Mouse (Mus musculus) spleen, adult 2 months (tissue): ENCODE data around the gene Dhdds. TPM values are rescaled to one million over a fixed set of nuclear protein-coding genes. Genes with fewer than 3 reads are reported as not detected.

Experiments
- DNase-seq, 2 experiments: peaks; one replicate each; pipeline versions ENCODE4 v3.0.0 to v3.0.0-alpha.2; 2012 to 2021; ENCODE audit warnings: low spot score in 2 of 2, low read depth in 1 of 2
- H3K27ac ChIP-seq: fragments of 200-500 bp; 2 replicates; pipeline ENCODE4 v1.5.1; 2012; ENCODE audit warnings: low read length, inconsistent platforms; ENCODE audit not compliant: insufficient read depth
- H3K27me3 ChIP-seq: fragments of 200-500 bp; 2 replicates; pipeline ENCODE4 v1.6.1; 2012; ENCODE audit warnings: mild to moderate bottlenecking, moderate library complexity, low read length, inconsistent platforms; ENCODE audit not compliant: control insufficient read depth, insufficient read depth
- H3K36me3 ChIP-seq: fragments of 200-500 bp; 2 replicates; pipeline ENCODE4 v1.6.1; 2012; ENCODE audit warnings: mild to moderate bottlenecking, low read length, inconsistent platforms; ENCODE audit not compliant: control insufficient read depth, insufficient read depth
- H3K4me1 ChIP-seq: fragments of 200-500 bp; 2 replicates; pipeline ENCODE4 v1.6.1; 2011; ENCODE audit warnings: inconsistent platforms; ENCODE audit not compliant: control insufficient read depth, insufficient read depth, insufficient read length
- H3K4me3 ChIP-seq: fragments of 200-500 bp; 2 replicates; pipeline ENCODE4 v1.5.1; 2011; ENCODE audit warnings: mild to moderate bottlenecking, inconsistent platforms; ENCODE audit not compliant: insufficient read depth, insufficient read length; ENCODE audit errors: extremely low read depth
- CTCF ChIP-seq: fragments of 200-500 bp; IDR thresholded peaks from 2 replicates; pipeline ENCODE4 v1.5.1; 2011; ENCODE audit warnings: mild to moderate bottlenecking, inconsistent platforms; ENCODE audit not compliant: insufficient read depth, insufficient read length, insufficient replicate concordance; ENCODE audit errors: extremely low read depth
- POLR2A ChIP-seq: fragments of 200-500 bp; IDR thresholded peaks from 2 replicates; pipeline ENCODE4 v1.6.1; 2011; ENCODE audit warnings: low read depth, low read length, inconsistent platforms
- WGBS: fragments of 180-500 bp; shearing (Covaris S2); methylation state at CpG from one replicate; pipeline ENCODE4 v1.1.7; 2018; 5-methylcytosine and 5-hydroxymethylcytosine counted together
- polyA plus RNA-seq: library from polyadenylated mRNA; depleted of rRNA; stranded (reverse); fragments of >200 nt; gene quantifications from 2 replicates; pipeline ENCODE4 v1.2.3, GENCODE M21; 2012

The Dhdds gene
- polyA plus RNA-seq, 1 experiment: 13.0 TPM

- Histone ChIP-seq H3K4me3 (no peak overlapping the region), H3K27me3 (no peaks in the 10 kb centered on the region), H3K4me1 (no peaks in the 10 kb centered on the region), H3K27ac (no peak overlapping the region), H3K36me3 (peaks cover 21% of the 10 kb centered on the region)
- DNase-seq: no peak
- 95% methylated on average over 13 of the region's 13 CpGs for WGBS
- TF ChIP-seq CTCF (no peak), POLR2A (no peak)
Measured at GRCm38 (mm10) chr4:133982936-133983335, 17.8 kb downstream of the Dhdds start.

DNA sequence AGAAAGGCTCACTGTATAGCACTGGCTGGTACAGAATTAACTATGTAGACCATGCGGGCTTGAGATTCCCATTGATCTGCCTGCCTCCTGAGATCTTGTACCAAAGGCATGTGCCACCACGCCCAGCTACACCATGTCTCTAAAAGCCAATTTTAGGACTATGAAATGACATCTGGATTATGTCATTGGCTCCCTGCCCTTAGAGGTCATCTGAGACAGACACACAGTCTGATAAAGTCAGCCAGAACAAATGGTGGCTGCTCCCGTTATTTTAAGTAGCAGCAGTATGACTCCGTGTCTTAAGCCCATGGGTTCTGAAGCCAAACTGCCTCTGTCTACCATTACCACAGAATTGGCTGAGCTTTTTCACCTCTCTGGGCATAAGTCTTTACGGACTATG, 20.2 kb downstream of the Dhdds start:
- Histone ChIP-seq H3K36me3 (peaks cover 17% of the 10 kb centered on the region), H3K27ac (no peak overlapping the region), H3K4me1 (no peaks in the 10 kb centered on the region), H3K4me3 (no peak overlapping the region), H3K27me3 (no peaks in the 10 kb centered on the region)
- WGBS: 86% methylated on average over 5 of the region's 5 CpGs
- no peak for DNase-seq
- TF ChIP-seq POLR2A: no peak
- TF ChIP-seq CTCF: no peak

- Histone ChIP-seq H3K27me3 (no peaks in the 10 kb centered on the region), H3K36me3 (peaks cover 17% of the 10 kb centered on the region), H3K4me3 (no peak overlapping the region), H3K27ac (no peak overlapping the region), H3K4me1 (no peaks in the 10 kb centered on the region)
- TF ChIP-seq CTCF (no peak), POLR2A (no peak)
- WGBS: 91% methylated on average over 10 of the region's 10 CpGs
- no peak for DNase-seq
Measured at GRCm38 (mm10) chr4:133978021-133978711, 22.6 kb downstream of the Dhdds start.

- Histone ChIP-seq H3K4me1 (peaks cover 6% of the 10 kb centered on the region; the same call in 1 of the 2 replicates), H3K36me3 (0 out of 2 replicates have a peak, but pooled peaks cover 2% of the 10 kb centered on the region), H3K27me3 (no peaks in the 10 kb centered on the region), H3K27ac (no peak overlapping the region), H3K4me3 (no peak overlapping the region)
- DNase-seq: no peak
- WGBS: 89% methylated on average over 8 of the region's 8 CpGs
- TF ChIP-seq POLR2A (no peak), CTCF (no peak)
Measured at GRCm38 (mm10) chr4:133971741-133972140, 29.0 kb downstream of the Dhdds start.

GRCm38 (mm10) chr4:133970876-133971275, 29.8 kb downstream of the Dhdds start:
- H3K4me1 ChIP-seq: peaks cover 7% of the 10 kb centered on the region; the same call in 1 of the 2 replicates
- H3K27me3 ChIP-seq: no peaks in the 10 kb centered on the region
- 0 out of 2 replicates have a peak, but pooled peaks cover 3% of the 10 kb centered on the region for H3K36me3 ChIP-seq
- no peak for DNase-seq
- H3K4me3 ChIP-seq: no peak overlapping the region
- no peak overlapping the region for H3K27ac ChIP-seq
- TF ChIP-seq CTCF (no peak), POLR2A (no peak)
- 90% methylated on average over 13 of the region's 13 CpGs for WGBS

DNA sequence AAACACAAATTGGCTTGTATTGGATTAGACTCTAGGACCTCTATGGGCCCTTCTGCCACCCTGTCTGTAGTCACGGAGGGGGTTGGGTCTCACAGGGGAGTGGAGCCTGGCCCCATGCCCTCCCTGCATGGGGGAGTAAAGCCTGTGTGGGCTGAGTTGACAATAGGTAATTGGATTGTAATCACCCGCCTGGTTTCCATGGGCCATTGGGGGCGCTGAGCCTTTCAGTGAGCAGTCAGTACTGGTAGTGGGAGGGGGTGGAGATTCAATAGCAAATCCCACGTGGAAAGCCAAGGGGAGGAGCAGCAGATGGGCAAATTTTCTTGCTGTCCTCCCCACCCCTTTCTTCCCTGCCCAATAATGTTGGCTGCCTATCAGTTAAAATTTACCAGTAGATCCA, 30.5 kb downstream of the Dhdds start:
- H3K27me3 ChIP-seq: no peaks in the 10 kb centered on the region
- H3K36me3 ChIP-seq: peaks cover 6% of the 10 kb centered on the region; the same call in 1 of the 2 replicates
- H3K4me1 ChIP-seq: peaks cover 7% of the 10 kb centered on the region; the same call in 1 of the 2 replicates
- WGBS: 83% methylated on average over 4 of the region's 4 CpGs
- TF ChIP-seq CTCF (no peak), POLR2A (no peak)
- no peak overlapping the region for H3K27ac ChIP-seq
- no peak overlapping the region for H3K4me3 ChIP-seq
- DNase-seq: no peak
